Mouse (Mus musculus) myocyte (in vitro differentiated cells): ENCODE data around the gene Ciapin1.

Source experiments
- CEBPB ChIP-seq: IDR thresholded peaks from 2 replicates; pipeline ENCODE4 v1.6.1; 2011; ENCODE audit warnings: mild to moderate bottlenecking, moderate library complexity; ENCODE audit not compliant: poor library complexity, insufficient read depth, severe bottlenecking
- E2F4 ChIP-seq: IDR thresholded peaks from one replicate; pipeline ENCODE4 v1.6.1; 2011; ENCODE audit warnings: mild to moderate bottlenecking, control low read depth, moderate library complexity; ENCODE audit not compliant: insufficient read depth
- MAX ChIP-seq: IDR thresholded peaks from one replicate; pipeline ENCODE4 v1.6.1; 2011; ENCODE audit warnings: low read depth, mild to moderate bottlenecking, control low read depth
- MYOD1 ChIP-seq, 3 experiments: IDR thresholded peaks; one replicate each; pipeline ENCODE4 v1.6.1; 2011; ENCODE audit warnings: control low read depth in 2 of 3, low read depth in 2 of 3, mild to moderate bottlenecking in 2 of 3, moderate library complexity in 1 of 3; ENCODE audit not compliant: insufficient read length in 2 of 3, control insufficient read depth in 1 of 3
- MYOG ChIP-seq, 3 experiments: IDR thresholded peaks; one replicate each; pipeline ENCODE4 v1.6.1; 2011; ENCODE audit warnings: control low read depth in 2 of 3, low read depth in 2 of 3, mild to moderate bottlenecking in 2 of 3; ENCODE audit not compliant: insufficient read length in 2 of 3, control insufficient read depth in 1 of 3, insufficient read depth in 1 of 3
- POLR2A ChIP-seq: IDR thresholded peaks from one replicate; pipeline ENCODE4 v1.6.1; 2011; ENCODE audit warnings: low read depth, mild to moderate bottlenecking, control low read depth, moderate library complexity; ENCODE audit not compliant: insufficient read length
- POLR2AphosphoS2 ChIP-seq: IDR thresholded peaks from one replicate; pipeline ENCODE4 v1.6.1; 2011; ENCODE audit warnings: low read depth, control low read depth; ENCODE audit not compliant: insufficient read length
- REST ChIP-seq: IDR thresholded peaks from one replicate; pipeline ENCODE4 v1.6.1; 2011; ENCODE audit warnings: mild to moderate bottlenecking, control low read depth, moderate library complexity; ENCODE audit not compliant: insufficient read depth, insufficient read length
- SRF ChIP-seq: IDR thresholded peaks from one replicate; pipeline ENCODE4 v1.6.1; 2011; ENCODE audit warnings: low read depth; ENCODE audit not compliant: control insufficient read depth, insufficient read length
- TCF12 ChIP-seq: IDR thresholded peaks from one replicate; pipeline ENCODE4 v1.6.1; 2011; ENCODE audit warnings: mild to moderate bottlenecking, control low read depth; ENCODE audit not compliant: poor library complexity, insufficient read depth, severe bottlenecking
- TCF3 ChIP-seq: IDR thresholded peaks from one replicate; pipeline ENCODE4 v1.6.1; 2011; ENCODE audit warnings: low read depth, control low read depth; ENCODE audit not compliant: insufficient read length
- USF1 ChIP-seq: IDR thresholded peaks from one replicate; pipeline ENCODE4 v1.6.1; 2011; ENCODE audit warnings: low read depth, mild to moderate bottlenecking, control low read depth, moderate library complexity

DNA sequence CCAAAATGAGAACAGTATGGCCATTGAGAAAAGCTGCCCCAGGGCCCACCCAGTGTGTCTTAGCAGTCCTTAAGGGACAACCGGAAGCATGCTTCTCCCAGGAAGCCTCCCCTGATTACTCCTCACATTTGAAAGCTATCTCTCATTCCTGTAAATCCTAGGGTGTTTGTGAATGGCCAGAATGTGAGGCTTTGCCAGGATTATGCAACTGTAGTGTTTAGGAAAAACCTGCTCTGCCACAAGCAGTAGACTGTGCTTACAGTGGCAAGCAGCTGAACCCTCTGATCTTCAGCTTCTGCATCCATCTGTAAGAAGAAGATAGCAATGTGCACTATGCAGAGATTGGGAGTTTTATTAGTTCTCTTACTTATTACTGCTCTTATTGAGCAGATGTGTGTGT lies 63.6 kb downstream of the Ciapin1 start:
- no peak for TF ChIP-seq POLR2A
- no peak for TF ChIP-seq USF1
- TF ChIP-seq TCF12 = no peak
- no peak for TF ChIP-seq E2F4
- TF ChIP-seq MAX = no peak
- no peak for TF ChIP-seq TCF3
- no peak for TF ChIP-seq MYOD1 (IDR thresholded peaks at IDR 0.05; ENCODE audit: control insufficient read depth in 1 of 3, insufficient read length in 2 of 3, low read depth in 2 of 3)
- no peak for TF ChIP-seq POLR2AphosphoS2
- no peak for TF ChIP-seq SRF
- no peak for TF ChIP-seq MYOG (IDR thresholded peaks at IDR 0.05; ENCODE audit: control insufficient read depth in 1 of 3, insufficient read depth in 1 of 3, insufficient read length in 2 of 3, low read depth in 2 of 3)
- no peak for TF ChIP-seq REST
- TF ChIP-seq CEBPB = no peak
